Mouse (Mus musculus): ENCODE data around the gene Trim8. TPM values are rescaled to one million over a fixed set of nuclear protein-coding genes. Genes with fewer than 3 reads are reported as not detected.
A peak's percentile ranks its signal among the peaks of the same experiment; 100 is the strongest.

Gene Trim8
- total RNA-seq, 2 experiments from 2014 or later: 19.0 to 19.2 TPM

DNA sequence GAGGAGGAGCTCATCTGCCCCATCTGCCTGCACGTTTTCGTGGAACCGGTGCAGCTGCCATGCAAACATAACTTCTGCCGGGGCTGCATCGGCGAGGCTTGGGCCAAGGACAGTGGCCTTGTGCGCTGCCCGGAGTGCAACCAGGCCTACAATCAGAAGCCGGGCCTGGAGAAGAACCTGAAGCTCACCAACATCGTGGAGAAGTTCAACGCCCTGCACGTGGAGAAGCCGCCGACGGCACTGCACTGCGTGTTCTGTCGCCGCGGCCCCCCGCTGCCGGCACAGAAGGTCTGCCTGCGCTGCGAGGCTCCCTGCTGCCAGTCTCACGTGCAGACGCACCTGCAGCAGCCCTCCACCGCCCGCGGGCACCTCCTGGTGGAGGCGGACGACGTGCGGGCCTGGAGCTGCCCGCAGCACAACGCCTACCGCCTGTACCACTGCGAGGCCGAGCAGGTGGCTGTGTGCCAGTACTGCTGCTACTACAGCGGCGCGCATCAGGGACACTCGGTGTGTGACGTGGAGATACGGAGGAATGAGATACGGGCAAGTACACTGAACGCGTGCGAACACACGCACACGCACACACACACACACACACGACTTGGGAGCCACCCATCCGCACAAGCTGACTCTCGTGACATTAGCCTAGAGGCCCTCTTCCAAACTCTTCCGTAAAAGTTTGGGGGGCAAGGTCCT lies 1.1 kb downstream of the Trim8 start:
- peak; percentile 69 to 74 for DNase-seq
- intact Hi-C loops (cut with DNase I): loop anchor here (5.0 kb wide), 1 partner anchor 60 kb away; no protein-coding TSS in a partner anchor

- intact Hi-C loops (cut with DNase I): loop anchor here (5.0 kb wide), 1 partner anchor 59 kb away; no protein-coding TSS in a partner anchor
- DNase-seq: peak; percentile 56 to 71
Observed at GRCm38 (mm10) chr19:46503351-46504084, 2.0 kb downstream of the Trim8 start.

GRCm38 (mm10) chr19:46504085-46504552 lies 2.6 kb downstream of the Trim8 start:
- peak; percentile 40 to 46 for DNase-seq
- intact Hi-C loops (cut with DNase I): loop anchor here (5.0 kb wide), 1 partner anchor 58 kb away; no protein-coding TSS in a partner anchor

GRCm38 (mm10) chr19:46504822-46505417 lies 3.4 kb downstream of the Trim8 start:
- DNase-seq: no peak
- intact Hi-C loops (cut with DNase I): loop anchor here (5.0 kb wide), 1 partner anchor 57 kb away; no protein-coding TSS in a partner anchor

GRCm38 (mm10) chr19:46505646-46506371 lies 4.3 kb downstream of the Trim8 start:
- intact Hi-C loops (cut with DNase I): no loop called here

GRCm38 (mm10) chr19:46506372-46506717 lies 4.8 kb downstream of the Trim8 start:
- no peak for DNase-seq
- intact Hi-C loops (cut with DNase I): no loop called here

More at GRCm38 (mm10) chr19:46505646-46506371, 4.3 kb downstream of the Trim8 start:
- DNase-seq: no peak

DNA sequence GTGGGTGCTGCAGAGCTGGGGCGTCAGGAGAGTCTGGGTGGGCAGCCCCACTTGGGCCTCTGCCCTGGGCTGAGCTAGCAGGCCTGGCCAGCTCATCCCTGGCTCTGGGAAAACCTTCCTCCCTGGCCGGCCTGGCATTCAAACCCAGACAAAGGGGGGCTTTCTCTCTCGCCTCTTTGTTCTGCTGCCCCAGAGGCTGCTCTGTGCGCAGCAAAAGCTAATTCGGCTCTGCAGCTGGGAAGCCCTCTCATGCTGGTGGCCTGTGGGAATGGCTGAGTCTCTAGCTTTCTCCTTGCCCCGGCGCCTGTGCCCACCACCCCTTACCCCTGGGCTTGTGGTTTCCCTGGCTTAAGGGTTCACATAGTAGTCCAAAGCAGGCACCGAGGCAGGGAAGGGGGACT lies 5.7 kb downstream of the Trim8 start:
- intact Hi-C loops (cut with DNase I): no loop called here
- no peak for DNase-seq

GRCm38 (mm10) chr19:46507806-46508205 lies 6.3 kb downstream of the Trim8 start:
- intact Hi-C loops (cut with DNase I): no loop called here
- DNase-seq: no peak

- intact Hi-C loops (cut with DNase I): no loop called here
- no peak for DNase-seq
Observed at GRCm38 (mm10) chr19:46508738-46509137, 7.2 kb downstream of the Trim8 start.

- intact Hi-C loops (cut with DNase I): no loop called here
- DNase-seq: no peak
Observed at GRCm38 (mm10) chr19:46509202-46509601, 7.7 kb downstream of the Trim8 start.

GRCm38 (mm10) chr19:46509736-46510135 lies 8.2 kb downstream of the Trim8 start:
- DNase-seq: no peak
- intact Hi-C loops (cut with DNase I): no loop called here

GRCm38 (mm10) chr19:46510401-46510800 lies 8.9 kb downstream of the Trim8 start:
- intact Hi-C loops (cut with DNase I): no loop called here
- no peak for DNase-seq

DNA sequence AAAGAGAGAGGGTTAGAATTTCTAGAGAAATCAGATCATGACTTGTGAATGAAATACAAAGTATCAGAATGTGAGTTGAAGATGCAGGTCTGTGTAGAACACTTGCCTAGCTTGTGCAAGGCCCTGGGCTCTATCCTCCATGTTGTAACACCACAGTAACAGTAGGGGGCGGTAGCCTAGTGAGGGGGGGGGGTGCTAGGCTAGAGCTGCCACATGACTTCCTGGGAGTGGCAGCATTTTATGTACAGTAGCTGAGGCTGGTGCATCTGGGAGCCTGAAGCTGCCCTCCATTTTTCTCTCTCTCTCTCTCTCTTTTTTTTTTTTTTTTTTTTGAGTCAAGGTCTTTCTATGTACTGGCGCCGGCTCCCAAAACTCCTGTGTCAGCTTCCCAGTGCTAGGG lies 9.3 kb downstream of the Trim8 start:
- no peak for DNase-seq
- intact Hi-C loops (cut with DNase I): no loop called here

DNA sequence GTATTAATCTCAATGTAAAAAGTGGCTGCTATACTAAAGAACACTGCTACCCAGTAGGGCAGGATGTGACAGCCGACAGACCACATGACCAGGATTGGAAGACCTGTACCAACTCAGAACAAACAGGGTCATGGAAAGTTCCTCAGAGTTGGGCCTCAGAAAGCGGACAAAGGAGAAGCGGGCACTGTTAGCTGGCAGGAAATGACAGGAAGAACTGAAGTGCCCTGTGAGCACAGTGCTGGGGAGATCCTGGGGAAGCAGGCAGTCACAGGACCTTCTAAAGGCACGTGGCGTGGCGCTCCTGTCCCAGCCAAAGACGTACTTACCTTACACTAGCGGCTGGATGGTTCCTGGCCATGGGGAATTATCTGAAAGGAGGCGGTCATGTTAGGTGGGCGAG lies 9.8 kb downstream of the Trim8 start:
- DNase-seq: no peak
- intact Hi-C loops (cut with DNase I): no loop called here

DNA sequence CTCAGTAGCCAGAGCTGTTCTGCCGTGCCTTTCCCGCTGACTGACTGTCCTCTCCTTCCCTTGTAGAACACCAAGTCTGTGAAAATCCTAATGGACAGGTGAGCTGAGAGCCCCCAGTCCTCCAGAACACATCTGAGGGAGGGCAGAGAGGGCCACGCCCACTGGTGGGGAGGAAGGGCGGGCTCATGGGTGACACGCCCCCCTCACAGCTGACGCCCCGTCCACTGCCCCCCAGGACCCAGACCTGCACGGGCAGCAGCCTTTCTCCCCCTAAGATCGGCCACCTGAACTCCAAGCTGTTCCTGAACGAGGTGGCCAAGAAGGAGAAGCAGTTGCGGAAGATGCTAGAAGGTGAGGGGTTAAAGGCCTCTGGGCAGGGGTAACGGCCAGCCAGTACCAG lies 12.9 kb downstream of the Trim8 start:
- DNase-seq: no peak
- intact Hi-C loops (cut with DNase I): no loop called here

DNA sequence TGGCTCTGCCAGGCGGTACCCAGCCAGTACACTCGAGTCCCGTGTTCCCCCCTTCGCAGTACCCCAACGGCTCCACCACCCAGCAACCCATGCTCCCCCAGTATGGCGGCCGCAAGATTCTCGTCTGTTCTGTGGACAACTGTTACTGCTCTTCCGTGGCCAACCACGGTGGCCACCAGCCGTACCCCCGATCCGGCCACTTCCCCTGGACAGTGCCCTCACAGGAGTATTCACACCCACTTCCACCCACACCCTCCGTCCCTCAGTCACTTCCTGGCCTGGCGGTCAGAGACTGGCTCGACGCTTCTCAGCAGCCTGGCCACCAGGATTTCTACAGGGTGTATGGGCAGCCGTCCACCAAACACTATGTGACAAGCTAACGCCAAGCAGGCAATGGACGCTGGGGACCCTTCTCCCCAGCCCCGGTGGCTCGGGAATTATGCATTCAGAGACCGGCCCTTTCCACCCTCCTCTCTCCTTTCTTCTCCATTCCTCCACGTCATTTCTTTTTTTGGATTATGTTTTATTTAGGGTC lies 13.9 kb downstream of the Trim8 start:
- no peak for DNase-seq
- intact Hi-C loops (cut with DNase I): no loop called here

- intact Hi-C loops (cut with DNase I): no loop called here
- no peak for DNase-seq
Observed at GRCm38 (mm10) chr19:46516667-46517528, 15.4 kb downstream of the Trim8 start.

GRCm38 (mm10) chr19:46517529-46518351 lies 16.2 kb downstream of the Trim8 start:
- intact Hi-C loops (cut with DNase I): no loop called here
- DNase-seq: no peak

DNA sequence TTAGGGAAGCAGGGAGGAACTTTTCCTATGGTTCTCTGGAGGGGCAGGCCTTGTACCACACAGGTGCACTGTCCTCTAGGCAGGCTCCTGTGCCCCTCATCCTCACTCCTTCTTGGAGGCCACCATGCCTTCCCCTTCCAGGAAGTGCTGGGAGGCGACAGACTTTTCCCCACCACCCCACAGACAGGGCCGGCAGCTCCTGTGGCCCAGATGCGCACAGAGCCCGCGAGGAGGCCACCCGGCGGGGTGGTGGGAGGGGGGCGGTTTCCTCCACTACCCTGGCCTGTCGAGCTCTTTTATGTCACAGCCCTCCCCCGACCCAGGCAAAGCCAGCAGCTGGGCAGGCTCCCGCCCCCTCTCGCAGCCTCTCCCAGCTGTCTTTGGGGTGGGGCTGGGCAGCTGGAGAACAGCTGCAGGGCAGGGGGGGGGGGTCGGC lies 16.9 kb downstream of the Trim8 start:
- no peak for DNase-seq
- intact Hi-C loops (cut with DNase I): no loop called here
